ENCODE assay signal across 26 mouse cellular contexts in the genomic region with DNA sequence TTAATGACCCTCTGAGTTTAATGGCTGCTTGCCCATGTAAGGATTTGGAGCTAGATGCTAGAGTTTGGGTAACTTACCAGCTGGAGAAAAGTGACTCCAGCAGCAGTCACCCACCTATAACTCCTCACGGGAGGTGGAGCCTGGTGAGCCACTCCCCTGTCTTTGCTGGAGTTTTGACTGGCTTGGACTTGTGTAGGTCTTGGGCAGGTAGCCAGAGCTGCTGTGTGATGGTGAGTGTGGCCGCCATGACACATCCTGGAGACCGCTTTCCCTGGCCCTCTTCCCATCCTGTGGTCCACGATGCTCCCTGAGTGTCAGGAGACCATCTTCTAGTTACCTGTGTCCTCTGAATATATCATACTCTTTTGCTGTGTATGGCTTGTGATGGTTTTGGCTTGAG. TPM values are rescaled to one million over a fixed set of nuclear protein-coding genes. Genes with fewer than 3 reads are reported as not detected.
"Had no signal": no experiment of that assay in that cellular context is flagged by ENCODE, and none has a peak within 500 bp of the region (broad histone marks: within the 10 kb centered on the region; RNA-seq: fewer than 3 reads in every experiment).

No protein-coding gene starts in this region.

- H3K27ac ChIP-seq: gastrocnemius, adult 2 months; heart, embryonic 10.5 days; heart, embryonic 13.5 days; heart, embryonic 15.5 days; hindbrain, embryonic 10.5 days; hindbrain, embryonic 12.5 days; hindbrain, embryonic 14.5 days; intestine, embryonic 15.5 days; kidney, embryonic 15.5 days; kidney, postnatal 0 days; limb, embryonic 12.5 days; liver, embryonic 12.5 days; liver, embryonic 14.5 days had no signal

- H3K4me3 ChIP-seq: gastrocnemius, adult 2 months; heart, embryonic 10.5 days; heart, embryonic 13.5 days; heart, embryonic 15.5 days; hindbrain, embryonic 10.5 days; hindbrain, embryonic 12.5 days; intestine, embryonic 15.5 days; kidney, embryonic 15.5 days; limb, embryonic 12.5 days; liver, embryonic 12.5 days had no signal

- H3K4me1 ChIP-seq: heart, embryonic 15.5 days; intestine, embryonic 15.5 days; kidney, embryonic 15.5 days; liver, embryonic 12.5 days had no signal

- DNase-seq: gastrocnemius, adult 2 months; gastrocnemius, postnatal 10 days; gastrocnemius, postnatal 25 days; heart, adult 18-20 months; heart, postnatal 4 days; kidney, adult 18-20 months; kidney, adult 9 months; kidney, postnatal 14 days; kidney, postnatal 36 days; layer of hippocampus, adult 9-11 months; layer of hippocampus, postnatal 36 days; left cerebral cortex, postnatal 4 days had no signal

RNA-seq across cellular contexts. Expression of a gene that starts 44.2 kb away (rescaled TPM):
- polyA plus RNA-seq: heart, embryonic 13.5 days; liver, adult 2 months; liver, embryonic 12.5 days; liver, embryonic 16.5 days had no signal
